Mouse (Mus musculus) myocyte (in vitro differentiated cells): ENCODE measurements around the gene Frmpd3. TPM values are rescaled to one million over a fixed set of nuclear protein-coding genes. Genes with fewer than 3 reads are reported as not detected.

Experiments used
- H3K27me3 ChIP-seq: one replicate; pipeline ENCODE4 v1.6.1; 2011; ENCODE audit not compliant: control insufficient read depth, insufficient read depth, insufficient read length
- H3K36me3 ChIP-seq: one replicate; pipeline ENCODE4 v1.6.1; 2011; ENCODE audit not compliant: control insufficient read depth, insufficient read depth
- H3K4me2 ChIP-seq: one replicate; pipeline ENCODE4 v1.6.1; 2011; ENCODE audit warnings: low read depth, control low read depth
- H3K4me3 ChIP-seq: one replicate; pipeline ENCODE4 v1.5.1; 2011; ENCODE audit warnings: mild to moderate bottlenecking, control low read depth, moderate library complexity
- H3K79me2 ChIP-seq: one replicate; pipeline ENCODE4 v1.6.1; 2011; ENCODE audit not compliant: control insufficient read depth, insufficient read depth
- H3ac ChIP-seq: one replicate; pipeline ENCODE4 v1.6.1; 2011; ENCODE audit not compliant: control insufficient read depth, insufficient read length
- CEBPB ChIP-seq: IDR thresholded peaks from 2 replicates; pipeline ENCODE4 v1.6.1; 2011; ENCODE audit warnings: mild to moderate bottlenecking, moderate library complexity; ENCODE audit not compliant: poor library complexity, insufficient read depth, severe bottlenecking
- E2F4 ChIP-seq: IDR thresholded peaks from one replicate; pipeline ENCODE4 v1.6.1; 2011; ENCODE audit warnings: mild to moderate bottlenecking, control low read depth, moderate library complexity; ENCODE audit not compliant: insufficient read depth
- MAX ChIP-seq: IDR thresholded peaks from one replicate; pipeline ENCODE4 v1.6.1; 2011; ENCODE audit warnings: low read depth, mild to moderate bottlenecking, control low read depth
- MYOD1 ChIP-seq, 3 experiments: IDR thresholded peaks; one replicate each; pipeline ENCODE4 v1.6.1; 2011; ENCODE audit warnings: control low read depth in 2 of 3, low read depth in 2 of 3, mild to moderate bottlenecking in 2 of 3, moderate library complexity in 1 of 3; ENCODE audit not compliant: insufficient read length in 2 of 3, control insufficient read depth in 1 of 3
- MYOG ChIP-seq, 3 experiments: IDR thresholded peaks; one replicate each; pipeline ENCODE4 v1.6.1; 2011; ENCODE audit warnings: control low read depth in 2 of 3, low read depth in 2 of 3, mild to moderate bottlenecking in 2 of 3; ENCODE audit not compliant: insufficient read length in 2 of 3, control insufficient read depth in 1 of 3, insufficient read depth in 1 of 3
- POLR2A ChIP-seq: IDR thresholded peaks from one replicate; pipeline ENCODE4 v1.6.1; 2011; ENCODE audit warnings: low read depth, mild to moderate bottlenecking, control low read depth, moderate library complexity; ENCODE audit not compliant: insufficient read length
- POLR2AphosphoS2 ChIP-seq: IDR thresholded peaks from one replicate; pipeline ENCODE4 v1.6.1; 2011; ENCODE audit warnings: low read depth, control low read depth; ENCODE audit not compliant: insufficient read length
- REST ChIP-seq: IDR thresholded peaks from one replicate; pipeline ENCODE4 v1.6.1; 2011; ENCODE audit warnings: mild to moderate bottlenecking, control low read depth, moderate library complexity; ENCODE audit not compliant: insufficient read depth, insufficient read length
- SRF ChIP-seq: IDR thresholded peaks from one replicate; pipeline ENCODE4 v1.6.1; 2011; ENCODE audit warnings: low read depth; ENCODE audit not compliant: control insufficient read depth, insufficient read length
- TCF12 ChIP-seq: IDR thresholded peaks from one replicate; pipeline ENCODE4 v1.6.1; 2011; ENCODE audit warnings: mild to moderate bottlenecking, control low read depth; ENCODE audit not compliant: poor library complexity, insufficient read depth, severe bottlenecking
- TCF3 ChIP-seq: IDR thresholded peaks from one replicate; pipeline ENCODE4 v1.6.1; 2011; ENCODE audit warnings: low read depth, control low read depth; ENCODE audit not compliant: insufficient read length
- USF1 ChIP-seq: IDR thresholded peaks from one replicate; pipeline ENCODE4 v1.6.1; 2011; ENCODE audit warnings: low read depth, mild to moderate bottlenecking, control low read depth, moderate library complexity
- polyA plus RNA-seq: library from polyadenylated mRNA; unstranded; fragments of >200 nt; fragmentation: generic; extraction: Trizol; gene quantifications from one replicate; pipeline ENCODE4 v1.2.1, GENCODE M21; 2012; ENCODE audit warnings: missing spikeins

Frmpd3 gene
- polyA plus RNA-seq, 1 experiment = not detected

DNA sequence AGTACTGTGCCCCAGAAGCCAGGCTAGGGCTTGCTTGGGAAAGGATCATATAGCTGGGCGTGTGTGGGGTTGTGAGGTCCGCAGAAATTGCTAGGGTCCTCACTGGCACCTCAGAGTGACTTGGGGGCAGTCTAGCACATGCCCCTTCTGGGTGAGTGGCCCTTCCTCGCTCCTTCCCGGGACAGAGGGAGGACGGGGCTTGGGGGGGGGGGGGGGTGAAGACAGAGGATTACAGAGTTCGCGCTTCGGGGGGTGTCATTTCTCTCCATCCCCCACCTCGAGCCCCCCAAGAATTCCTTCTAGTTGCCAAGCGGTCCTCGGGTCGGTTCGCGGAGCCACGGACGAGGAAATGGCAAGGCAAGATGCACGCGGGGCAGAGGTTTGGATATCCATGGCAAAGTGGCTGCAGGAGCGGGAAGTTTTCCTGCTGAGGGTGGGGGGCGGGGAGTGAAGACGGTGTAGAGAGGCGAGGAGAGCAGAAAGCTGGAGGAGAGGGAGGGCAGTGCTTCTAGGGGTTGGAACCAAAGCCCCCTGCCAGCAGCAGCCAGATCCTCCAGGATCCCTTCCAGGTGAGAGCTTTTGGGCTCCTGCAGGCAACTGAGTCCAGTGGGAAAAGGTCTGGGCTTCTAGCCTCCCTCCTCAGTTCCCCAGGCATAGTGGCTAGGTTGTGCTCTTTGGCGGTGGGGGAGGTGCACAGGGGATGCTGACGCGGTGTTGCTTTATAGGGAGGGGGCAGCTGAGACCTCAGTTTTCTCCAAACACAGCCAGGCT, 515 bp downstream of the Frmpd3 start:
- H3K4me2 ChIP-seq = no peak overlapping the region
- peaks cover 22% of the 10 kb centered on the region for H3K27me3 ChIP-seq
- no peak for TF ChIP-seq E2F4
- H3K79me2 ChIP-seq = no peaks in the 10 kb centered on the region
- no peak overlapping the region for H3K4me3 ChIP-seq
- no peaks in the 10 kb centered on the region for H3K36me3 ChIP-seq
- H3ac ChIP-seq = no peak overlapping the region

DNA sequence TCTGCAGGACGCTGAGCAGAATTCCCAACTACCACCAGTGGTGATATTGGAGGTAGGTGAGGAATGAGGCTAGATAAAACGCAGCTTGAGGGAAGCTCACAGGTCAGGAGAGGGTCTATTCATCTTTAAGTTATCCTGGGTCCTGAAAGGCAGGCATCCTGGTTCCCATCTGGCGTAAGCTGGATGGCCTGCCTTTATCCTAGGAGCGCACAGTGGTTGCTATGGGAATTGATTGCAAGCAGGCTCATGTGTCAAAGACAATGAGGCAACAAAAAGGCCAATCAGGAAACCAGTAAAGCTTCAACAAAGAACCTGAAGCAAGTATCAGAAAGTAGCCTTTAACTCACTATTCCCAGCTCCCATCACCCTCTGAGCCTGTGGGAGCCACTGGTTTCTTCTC, 33.6 kb downstream of the Frmpd3 start:
- H3K79me2 ChIP-seq = no peaks in the 10 kb centered on the region
- no peak overlapping the region for H3K4me2 ChIP-seq
- H3K36me3 ChIP-seq = no peaks in the 10 kb centered on the region
- H3ac ChIP-seq = no peak overlapping the region
- no peaks in the 10 kb centered on the region for H3K27me3 ChIP-seq
- TF ChIP-seq TCF12 (no peak), MYOD1 (IDR thresholded peaks at IDR 0.05; ENCODE audit: control insufficient read depth in 1 of 3, insufficient read length in 2 of 3, low read depth in 2 of 3) (no peak), CEBPB (no peak), USF1 (no peak), MAX (no peak), SRF (no peak), POLR2A (no peak), REST (no peak), TCF3 (no peak), MYOG (IDR thresholded peaks at IDR 0.05; ENCODE audit: control insufficient read depth in 1 of 3, insufficient read depth in 1 of 3, insufficient read length in 2 of 3, low read depth in 2 of 3) (no peak), E2F4 (no peak), POLR2AphosphoS2 (no peak)
- no peak overlapping the region for H3K4me3 ChIP-seq

DNA sequence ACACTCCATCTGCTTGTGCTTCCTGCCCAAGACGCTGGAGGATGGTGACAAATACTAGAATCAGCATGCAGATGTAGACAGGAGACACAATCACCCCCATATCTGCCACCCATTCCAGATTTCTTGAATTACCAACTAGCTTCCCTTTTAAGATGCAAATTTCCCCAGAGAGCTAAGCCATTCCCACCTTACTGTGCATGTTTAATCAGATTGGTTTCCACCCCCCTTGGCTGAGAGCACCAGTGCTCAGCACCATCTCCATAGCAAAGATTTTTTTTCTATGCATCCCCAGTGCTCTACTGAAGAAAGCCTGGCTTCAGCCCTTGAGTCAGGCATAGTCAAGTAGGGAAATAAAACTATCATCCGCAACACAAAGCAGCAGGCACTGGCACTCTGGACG, 57.9 kb downstream of the Frmpd3 start:
- Histone ChIP-seq H3K4me2 (no peak overlapping the region), H3K36me3 (no peaks in the 10 kb centered on the region), H3K27me3 (no peaks in the 10 kb centered on the region), H3K4me3 (no peak overlapping the region), H3ac (no peak overlapping the region), H3K79me2 (no peaks in the 10 kb centered on the region)
- TF ChIP-seq MAX (no peak), MYOG (IDR thresholded peaks at IDR 0.05; ENCODE audit: control insufficient read depth in 1 of 3, insufficient read depth in 1 of 3, insufficient read length in 2 of 3, low read depth in 2 of 3) (no peak), E2F4 (no peak), POLR2A (no peak), POLR2AphosphoS2 (no peak), REST (no peak), CEBPB (no peak), SRF (no peak)

DNA sequence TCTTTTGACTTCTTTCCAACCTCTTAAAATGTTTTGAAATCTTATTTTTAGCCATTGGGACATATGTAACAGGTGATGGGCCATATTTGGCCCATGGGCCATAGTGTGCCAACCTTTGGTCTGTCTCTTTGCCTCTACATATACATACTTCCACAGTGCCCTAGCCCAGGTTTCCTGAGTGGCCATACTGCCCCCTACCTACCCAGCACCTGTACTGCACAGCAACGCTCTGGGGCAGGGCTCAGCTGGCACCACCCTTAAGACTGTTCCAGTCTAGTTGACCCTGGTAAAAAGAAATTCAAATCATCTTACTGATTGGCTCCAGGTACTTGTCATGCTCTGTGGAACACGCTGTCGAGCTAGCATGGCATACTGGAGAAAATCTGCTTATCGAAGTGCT, 60.8 kb downstream of the Frmpd3 start:
- Histone ChIP-seq H3K79me2 (no peaks in the 10 kb centered on the region), H3K4me3 (no peak overlapping the region), H3K36me3 (no peaks in the 10 kb centered on the region), H3ac (no peak overlapping the region), H3K27me3 (no peaks in the 10 kb centered on the region), H3K4me2 (no peak overlapping the region)
- TF ChIP-seq USF1 (no peak), REST (no peak), MYOG (IDR thresholded peaks at IDR 0.05; ENCODE audit: control insufficient read depth in 1 of 3, insufficient read depth in 1 of 3, insufficient read length in 2 of 3, low read depth in 2 of 3) (no peak), CEBPB (no peak), TCF12 (no peak), E2F4 (no peak), SRF (no peak), POLR2A (no peak), MAX (no peak)

DNA sequence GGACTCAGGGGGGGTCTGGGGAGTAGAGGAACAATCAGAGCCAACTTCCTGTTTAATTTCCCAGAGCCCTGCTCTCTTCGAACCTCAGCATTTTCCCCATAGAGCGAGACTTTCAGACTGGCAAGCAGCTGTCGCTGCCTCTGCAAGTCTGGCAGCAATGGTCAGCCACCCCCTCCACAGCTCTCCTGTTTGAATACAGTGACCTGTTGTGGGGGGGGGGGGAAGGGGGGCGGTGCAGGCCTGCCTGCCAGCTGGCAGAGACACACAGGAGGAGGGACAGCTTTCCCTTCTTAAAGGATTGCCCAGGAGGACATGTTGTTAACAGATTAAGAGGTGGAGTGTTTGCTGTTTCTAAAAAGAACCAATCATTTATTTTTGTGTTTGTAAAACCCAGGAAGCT, 64.0 kb downstream of the Frmpd3 start:
- Histone ChIP-seq H3ac (no peak overlapping the region), H3K27me3 (no peaks in the 10 kb centered on the region), H3K4me2 (no peak overlapping the region), H3K4me3 (no peak overlapping the region), H3K79me2 (no peaks in the 10 kb centered on the region), H3K36me3 (no peaks in the 10 kb centered on the region)
- TF ChIP-seq MYOG (IDR thresholded peaks at IDR 0.05; ENCODE audit: control insufficient read depth in 1 of 3, insufficient read depth in 1 of 3, insufficient read length in 2 of 3, low read depth in 2 of 3) = no peak
- no peak for TF ChIP-seq TCF3
- TF ChIP-seq REST = no peak

DNA sequence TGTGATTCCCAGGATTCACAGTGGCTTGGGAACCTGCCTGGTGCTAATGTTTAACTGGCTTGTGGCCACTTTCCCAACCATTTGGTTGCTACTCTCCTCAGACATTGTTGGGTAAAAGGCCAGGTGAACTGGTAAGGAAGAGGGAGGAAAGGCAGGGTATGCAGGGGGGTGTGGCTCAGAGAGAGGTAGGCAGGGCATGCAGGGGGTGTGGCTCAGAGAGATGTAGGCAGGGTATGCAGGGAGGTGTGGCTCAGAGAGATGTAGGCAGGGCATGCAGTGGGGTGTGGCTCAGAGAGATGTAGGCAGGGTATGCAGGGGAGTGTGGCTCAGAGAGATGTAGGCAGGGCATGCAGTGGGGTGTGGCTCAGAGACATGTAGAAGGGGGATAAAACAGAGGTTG, 64.4 kb downstream of the Frmpd3 start:
- TF ChIP-seq REST (no peak), MAX (no peak), MYOD1 (IDR thresholded peaks at IDR 0.05; ENCODE audit: control insufficient read depth in 1 of 3, insufficient read length in 2 of 3, low read depth in 2 of 3) (no peak), TCF3 (no peak), USF1 (no peak), TCF12 (no peak), SRF (no peak)
- Histone ChIP-seq H3K79me2 (no peaks in the 10 kb centered on the region), H3ac (no peak overlapping the region), H3K27me3 (no peaks in the 10 kb centered on the region), H3K4me2 (no peak overlapping the region), H3K36me3 (no peaks in the 10 kb centered on the region), H3K4me3 (no peak overlapping the region)
